Mouse (Mus musculus): ENCODE data around the gene Slco3a1. TPM values are rescaled to one million over a fixed set of nuclear protein-coding genes. Genes with fewer than 3 reads are reported as not detected.

The Slco3a1 gene
- polyA plus RNA-seq, 1 experiment from 2014 or later: 19.1 TPM

DNA sequence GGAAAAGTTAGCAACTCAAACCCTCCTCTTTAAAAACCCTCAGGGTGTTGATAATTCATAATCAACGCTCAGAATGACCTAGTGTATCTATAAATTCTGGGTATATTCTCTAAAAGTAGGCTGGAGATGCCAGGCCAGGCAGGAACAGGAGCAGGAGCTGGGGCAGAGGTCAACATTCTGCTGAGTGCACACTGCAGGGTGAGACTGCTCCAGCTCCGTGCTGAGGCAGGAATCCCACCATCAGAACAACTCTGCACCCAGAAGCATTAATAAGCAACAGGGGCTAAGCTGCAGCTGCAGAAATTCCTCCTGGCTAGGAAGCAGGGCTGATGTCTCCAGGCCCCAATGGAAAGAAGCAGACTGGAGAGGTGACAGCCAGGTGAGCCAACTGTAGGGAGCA is 182.9 kb downstream of the Slco3a1 start:
- H3K4me2 ChIP-seq: no peak overlapping the region
- H3K27ac ChIP-seq: no peak overlapping the region
- no peak for ATAC-seq (ENCODE audit: insufficient number of reproducible peaks, low FRiP score, low TSS enrichment, low read depth)
- H3K4me3 ChIP-seq: no peak overlapping the region
- no peaks in the 10 kb centered on the region for H3K36me3 ChIP-seq
- H3K9me3 ChIP-seq: no peaks in the 10 kb centered on the region
- H3K9ac ChIP-seq: no peak overlapping the region
- peaks cover 14% of the 10 kb centered on the region; the same call in 1 of the 2 replicates for H3K27me3 ChIP-seq
- 22% methylated on average over 2 of the region's 2 CpGs for WGBS
- H3K4me1 ChIP-seq: peaks cover 20% of the 10 kb centered on the region

DNA sequence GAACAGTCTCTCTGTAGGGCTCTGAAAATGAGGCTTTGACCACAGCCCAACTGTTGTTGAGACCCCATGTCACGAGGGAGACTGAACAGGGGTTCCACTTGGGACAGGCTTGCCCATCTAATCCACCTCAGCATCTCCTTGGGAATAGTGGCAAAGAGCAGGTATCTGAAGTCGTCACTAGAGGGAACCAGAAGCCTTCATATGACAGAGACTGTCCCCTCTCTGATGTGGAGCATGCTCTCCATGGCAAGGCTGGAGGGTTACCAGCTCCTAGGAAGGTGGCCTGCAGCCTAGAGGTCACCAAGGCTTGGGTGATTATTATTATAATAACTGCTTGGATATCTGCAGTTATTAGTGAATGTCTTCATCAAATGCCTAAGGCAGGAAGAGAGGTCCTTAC is 183.4 kb downstream of the Slco3a1 start:
- no peak overlapping the region for H3K4me2 ChIP-seq
- H3K4me1 ChIP-seq: peaks cover 16% of the 10 kb centered on the region
- peaks cover 14% of the 10 kb centered on the region; the same call in 1 of the 2 replicates for H3K27me3 ChIP-seq
- ATAC-seq (ENCODE audit: insufficient number of reproducible peaks, low FRiP score, low TSS enrichment, low read depth): no peak; the same call in 1 of the 2 replicates
- H3K27ac ChIP-seq: no peak overlapping the region
- WGBS: 25% methylated on average over 2 of the region's 2 CpGs
- no peaks in the 10 kb centered on the region for H3K9me3 ChIP-seq
- no peaks in the 10 kb centered on the region for H3K36me3 ChIP-seq
- no peak overlapping the region for H3K9ac ChIP-seq
- H3K4me3 ChIP-seq: no peak overlapping the region

DNA sequence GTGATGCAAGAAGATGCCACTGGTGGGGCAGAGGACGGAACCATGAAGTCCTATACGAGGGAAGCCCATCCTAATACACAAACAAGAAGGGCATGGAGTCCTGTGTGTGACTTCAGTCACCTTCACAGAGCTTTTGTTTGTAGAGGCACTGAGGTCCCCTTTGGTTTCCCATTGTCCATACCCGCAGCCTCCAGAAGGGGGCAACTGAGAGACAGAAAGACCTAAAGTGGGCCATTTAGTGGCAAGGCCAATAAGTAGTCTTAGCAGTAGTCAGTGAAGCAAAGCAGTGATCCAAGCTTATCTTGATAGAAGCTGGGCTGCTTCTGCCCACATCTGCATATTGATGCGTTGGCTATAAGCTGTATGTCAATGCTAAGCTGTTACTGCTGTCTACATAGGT is 184.9 kb downstream of the Slco3a1 start:
- Histone ChIP-seq H3K9me3 (no peaks in the 10 kb centered on the region), H3K36me3 (no peaks in the 10 kb centered on the region), H3K4me2 (no peak overlapping the region), H3K4me1 (peaks cover 11% of the 10 kb centered on the region), H3K9ac (no peak overlapping the region), H3K4me3 (no peak overlapping the region), H3K27me3 (peaks cover 14% of the 10 kb centered on the region; the same call in 1 of the 2 replicates), H3K27ac (no peak overlapping the region)
- ATAC-seq (ENCODE audit: insufficient number of reproducible peaks, low FRiP score, low TSS enrichment, low read depth): no peak
- WGBS: 64% methylated on average over 4 of the region's 4 CpGs

DNA sequence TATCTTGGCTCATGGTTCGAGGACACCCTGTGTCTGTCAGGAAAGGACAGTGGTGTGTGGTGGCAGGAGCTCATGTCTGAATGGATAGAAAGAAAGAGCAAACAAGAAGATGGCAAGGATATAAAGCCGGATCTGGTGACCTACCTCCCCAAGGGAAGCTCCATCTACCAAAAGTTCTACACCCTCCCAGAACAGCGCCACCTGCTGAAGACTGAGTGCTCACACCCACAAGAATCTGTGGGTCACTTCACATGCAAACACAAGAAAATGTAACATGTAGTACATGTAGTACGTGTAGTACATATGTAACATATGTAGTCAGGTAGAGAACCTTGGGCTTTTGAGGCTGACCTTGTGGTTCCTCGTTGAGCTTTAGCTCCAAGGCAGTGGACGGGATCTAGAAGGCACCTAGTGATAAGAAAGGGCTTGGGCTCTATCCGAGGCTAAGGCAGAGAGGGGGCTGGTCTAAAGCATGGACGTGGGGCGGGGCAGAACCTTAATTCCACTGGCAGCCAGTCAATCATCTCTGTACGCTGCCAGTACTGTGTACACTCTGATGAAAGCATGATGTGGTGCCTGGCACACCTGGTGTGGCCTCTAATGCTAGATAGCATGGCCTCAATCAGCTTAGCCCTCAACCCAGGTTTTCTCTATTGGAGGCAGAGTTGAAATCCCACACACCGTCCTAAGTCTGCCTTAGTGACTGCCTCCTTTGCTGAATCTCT is 186.2 kb downstream of the Slco3a1 start:
- H3K9ac ChIP-seq: no peak overlapping the region
- no peaks in the 10 kb centered on the region for H3K36me3 ChIP-seq
- no peak for ATAC-seq (ENCODE audit: insufficient number of reproducible peaks, low FRiP score, low TSS enrichment, low read depth)
- H3K4me3 ChIP-seq: no peak overlapping the region
- H3K4me1 ChIP-seq: peaks cover 11% of the 10 kb centered on the region
- WGBS: 83% methylated on average over 11 of the region's 11 CpGs
- H3K9me3 ChIP-seq: no peaks in the 10 kb centered on the region
- H3K27ac ChIP-seq: no peak overlapping the region
- H3K27me3 ChIP-seq: peaks cover 14% of the 10 kb centered on the region; the same call in 1 of the 2 replicates
- no peak overlapping the region for H3K4me2 ChIP-seq

DNA sequence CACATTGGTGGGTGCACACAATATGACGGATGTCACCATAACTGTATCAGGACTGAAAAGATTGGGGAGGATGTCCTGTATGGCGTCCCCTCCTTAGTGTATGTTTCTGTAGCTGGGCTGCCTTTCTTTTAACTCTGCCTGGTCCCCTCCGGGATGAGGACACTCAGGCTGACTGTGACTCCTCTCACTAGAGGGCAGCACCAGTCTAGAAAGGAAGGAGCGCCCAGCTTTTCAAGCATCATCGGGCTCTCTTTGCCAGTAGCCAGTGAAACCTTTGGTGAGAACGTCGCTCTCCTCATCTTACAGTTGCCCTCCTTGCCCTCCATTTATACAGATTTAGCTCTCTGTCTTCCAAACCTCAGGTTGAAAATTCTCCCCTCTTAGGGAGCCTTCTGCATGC is 187.2 kb downstream of the Slco3a1 start:
- Histone ChIP-seq H3K9ac (no peak overlapping the region), H3K27me3 (peaks cover 14% of the 10 kb centered on the region; the same call in 1 of the 2 replicates), H3K27ac (no peak overlapping the region), H3K9me3 (no peaks in the 10 kb centered on the region), H3K4me3 (no peak overlapping the region), H3K4me1 (peaks cover 11% of the 10 kb centered on the region), H3K4me2 (no peak overlapping the region), H3K36me3 (no peaks in the 10 kb centered on the region)
- WGBS: 30% methylated on average over 7 of the region's 7 CpGs
- ATAC-seq (ENCODE audit: insufficient number of reproducible peaks, low FRiP score, low TSS enrichment, low read depth): no peak

DNA sequence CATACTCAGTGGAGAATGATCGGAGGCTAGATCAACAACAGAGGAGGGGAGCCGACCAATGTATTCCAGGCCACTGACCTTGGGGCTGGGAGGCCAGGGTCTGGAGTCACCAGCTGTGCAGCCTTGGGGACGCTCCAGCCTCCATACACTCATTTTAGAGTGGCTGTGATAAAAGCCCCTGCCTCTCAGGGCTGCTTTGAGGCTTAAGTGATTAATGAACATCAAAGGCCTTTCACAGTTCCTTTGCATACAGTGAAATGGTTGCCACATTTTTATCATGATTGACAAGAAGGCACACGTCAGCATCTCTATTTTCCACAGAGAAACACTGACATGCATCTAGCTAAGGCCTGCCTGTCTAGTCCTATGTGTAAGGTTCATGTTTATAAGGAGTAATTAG is 189.0 kb downstream of the Slco3a1 start:
- no peak overlapping the region for H3K4me3 ChIP-seq

DNA sequence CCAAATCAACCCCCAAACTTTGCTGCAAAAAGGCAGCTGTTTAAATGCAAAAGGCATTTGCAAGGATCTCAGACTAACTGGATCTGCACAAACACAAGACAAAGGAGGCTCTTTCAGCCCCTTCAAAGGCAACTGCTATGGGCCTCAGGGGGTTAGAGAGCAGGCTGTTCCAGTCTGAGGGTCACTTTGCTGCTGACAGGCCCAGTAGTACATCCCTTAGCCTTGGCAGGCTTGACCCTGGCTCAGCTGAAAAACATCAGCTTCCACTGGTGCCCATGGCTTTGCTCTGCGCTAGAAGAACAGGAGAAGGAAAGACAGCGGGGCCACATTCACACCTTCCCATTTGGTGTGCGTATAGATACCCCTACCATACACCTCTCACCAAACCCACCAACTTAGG is 189.6 kb downstream of the Slco3a1 start:
- no peak for ATAC-seq (ENCODE audit: insufficient number of reproducible peaks, low FRiP score, low TSS enrichment, low read depth)

More for the DNA sequence above, 189.0 kb downstream of the Slco3a1 start:
- no peaks in the 10 kb centered on the region for H3K36me3 ChIP-seq
- H3K27me3 ChIP-seq: peaks cover 11% of the 10 kb centered on the region; the same call in 1 of the 2 replicates
- 38% methylated on average over 4 of the region's 4 CpGs for WGBS
- H3K4me1 ChIP-seq: no peaks in the 10 kb centered on the region
- no peak overlapping the region for H3K27ac ChIP-seq
- H3K9me3 ChIP-seq: no peaks in the 10 kb centered on the region
- ATAC-seq (ENCODE audit: insufficient number of reproducible peaks, low FRiP score, low TSS enrichment, low read depth): no peak
- H3K9ac ChIP-seq: no peak overlapping the region
- H3K4me2 ChIP-seq: no peak overlapping the region

DNA sequence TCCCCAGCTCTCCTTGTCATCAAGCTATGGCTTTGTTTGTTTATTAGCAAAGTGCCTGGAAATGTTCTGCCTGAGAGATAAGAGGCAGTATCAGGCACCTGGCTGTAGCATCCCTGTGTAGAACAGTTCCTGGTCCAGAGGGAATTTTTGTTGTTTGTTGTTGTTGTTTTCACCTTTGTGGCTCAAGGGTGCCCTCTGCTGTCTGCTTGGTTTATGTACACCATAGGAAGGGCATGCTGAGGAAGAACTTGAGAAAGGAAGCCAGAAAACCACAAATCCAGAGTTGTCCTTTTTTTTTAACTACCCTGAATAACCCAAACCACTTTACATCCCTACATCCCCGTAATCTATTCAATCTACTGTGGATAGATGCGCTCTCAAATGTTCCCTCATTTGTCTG is 191.1 kb downstream of the Slco3a1 start:
- Histone ChIP-seq H3K36me3 (no peaks in the 10 kb centered on the region), H3K4me3 (no peak overlapping the region), H3K4me1 (no peaks in the 10 kb centered on the region), H3K27me3 (no peaks in the 10 kb centered on the region), H3K27ac (no peak overlapping the region), H3K9me3 (no peaks in the 10 kb centered on the region), H3K4me2 (no peak overlapping the region), H3K9ac (no peak overlapping the region)
- WGBS: 66% methylated on average over 2 of the region's 2 CpGs
- ATAC-seq (ENCODE audit: insufficient number of reproducible peaks, low FRiP score, low TSS enrichment, low read depth): no peak

More for the DNA sequence above, 189.6 kb downstream of the Slco3a1 start:
- Histone ChIP-seq H3K9ac (no peak overlapping the region), H3K36me3 (no peaks in the 10 kb centered on the region), H3K27ac (no peak overlapping the region), H3K4me1 (no peaks in the 10 kb centered on the region), H3K9me3 (no peaks in the 10 kb centered on the region), H3K27me3 (peaks cover 7% of the 10 kb centered on the region; the same call in 1 of the 2 replicates), H3K4me2 (no peak overlapping the region), H3K4me3 (no peak overlapping the region)
- WGBS: 93% methylated on average over 3 of the region's 3 CpGs

DNA sequence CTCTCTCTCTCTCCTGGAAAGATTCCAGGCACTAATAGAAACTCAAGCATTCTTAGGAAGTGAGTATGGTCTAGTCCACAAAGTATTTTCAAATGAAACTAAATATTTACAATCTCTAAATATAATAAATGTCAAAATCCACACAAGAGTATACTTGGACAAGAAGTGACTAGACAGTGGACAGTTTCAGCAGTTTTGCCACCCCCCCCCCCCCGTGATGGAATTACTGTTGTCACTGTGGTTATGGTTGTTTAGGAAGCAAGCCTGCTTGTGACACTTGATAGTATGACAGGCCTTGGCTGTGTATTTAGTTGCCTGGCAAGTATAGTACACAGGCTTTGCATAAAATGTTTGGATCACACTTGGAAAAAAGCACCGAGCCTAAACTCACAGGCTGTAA is 192.9 kb downstream of the Slco3a1 start:
- 67% methylated on average over 2 of the region's 2 CpGs for WGBS
- H3K4me1 ChIP-seq: no peaks in the 10 kb centered on the region

DNA sequence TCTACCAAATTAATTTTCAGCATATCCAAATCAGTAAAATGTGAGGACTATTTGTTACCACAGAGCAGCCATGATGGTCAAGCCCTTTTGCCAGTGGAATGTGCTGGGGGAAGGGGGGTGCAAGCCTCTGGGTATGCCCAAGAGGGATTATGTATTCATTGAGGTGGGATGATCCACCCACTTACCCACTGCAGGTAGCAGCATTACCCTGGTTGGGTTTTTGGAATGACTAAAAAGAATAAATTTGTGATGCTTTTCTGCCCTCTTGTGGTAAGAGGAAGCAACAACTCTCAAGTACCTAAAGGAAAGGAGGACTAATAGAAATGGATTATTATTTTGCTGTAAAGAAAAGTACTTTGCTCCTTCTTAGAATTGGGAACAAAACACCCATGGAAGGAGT is 197.6 kb downstream of the Slco3a1 start:
- H3K4me2 ChIP-seq: no peak overlapping the region
- H3K4me1 ChIP-seq: peaks cover 14% of the 10 kb centered on the region
- H3K4me3 ChIP-seq: no peak overlapping the region
- H3K27ac ChIP-seq: no peak overlapping the region
- no peak overlapping the region for H3K9ac ChIP-seq
- H3K27me3 ChIP-seq: no peaks in the 10 kb centered on the region
- no peaks in the 10 kb centered on the region for H3K36me3 ChIP-seq
- no peak for ATAC-seq (ENCODE audit: insufficient number of reproducible peaks, low FRiP score, low TSS enrichment, low read depth)
- no peaks in the 10 kb centered on the region for H3K9me3 ChIP-seq

More for the DNA sequence above, 192.9 kb downstream of the Slco3a1 start:
- Histone ChIP-seq H3K27ac (no peak overlapping the region), H3K4me2 (no peak overlapping the region), H3K9me3 (no peaks in the 10 kb centered on the region), H3K4me3 (no peak overlapping the region), H3K27me3 (no peaks in the 10 kb centered on the region), H3K36me3 (no peaks in the 10 kb centered on the region), H3K9ac (no peak overlapping the region)
- ATAC-seq (ENCODE audit: insufficient number of reproducible peaks, low FRiP score, low TSS enrichment, low read depth): no peak

DNA sequence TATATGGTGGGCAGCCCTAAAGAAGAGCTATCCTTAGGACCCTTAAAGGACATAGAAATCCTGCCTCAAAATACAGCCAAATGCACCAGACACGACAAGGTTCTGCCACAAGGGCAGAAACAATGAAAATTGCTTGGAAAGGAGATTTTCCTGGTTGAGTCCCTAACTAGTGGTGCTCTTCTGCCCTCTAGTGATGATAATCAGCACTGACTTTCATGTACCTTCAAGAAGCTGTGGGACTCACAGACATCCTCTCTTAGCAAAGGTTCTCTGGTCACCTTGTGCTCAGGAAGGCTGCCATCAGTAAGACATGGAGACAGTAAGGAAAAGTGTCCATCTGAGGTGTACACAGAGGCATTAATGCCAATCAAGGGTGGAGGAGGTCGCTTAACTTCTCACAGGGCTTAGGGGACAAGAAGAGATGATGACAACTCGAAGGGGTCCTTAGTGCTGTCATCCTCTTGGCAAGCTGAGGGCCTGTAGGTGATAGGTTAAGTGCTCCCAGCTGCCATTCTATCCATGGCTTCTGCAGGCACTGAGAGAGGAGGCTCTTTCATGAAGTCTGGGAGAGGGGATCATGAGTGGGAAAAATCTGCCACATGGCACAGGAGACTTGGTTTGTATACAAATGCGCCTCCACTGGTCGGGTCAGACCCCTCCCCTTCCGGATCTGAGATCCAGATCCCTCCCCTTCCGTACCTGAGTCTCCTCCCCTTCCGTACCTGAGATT is 199.9 kb downstream of the Slco3a1 start:
- no peaks in the 10 kb centered on the region for H3K27me3 ChIP-seq
- 50% methylated on average over 8 of the region's 8 CpGs for WGBS
- H3K4me1 ChIP-seq: peaks cover 14% of the 10 kb centered on the region
- H3K36me3 ChIP-seq: no peaks in the 10 kb centered on the region
- ATAC-seq (ENCODE audit: insufficient number of reproducible peaks, low FRiP score, low TSS enrichment, low read depth): no peak
- no peaks in the 10 kb centered on the region for H3K9me3 ChIP-seq
- H3K4me3 ChIP-seq: no peak overlapping the region
- no peak overlapping the region for H3K9ac ChIP-seq
- no peak overlapping the region for H3K27ac ChIP-seq
- H3K4me2 ChIP-seq: no peak overlapping the region

DNA sequence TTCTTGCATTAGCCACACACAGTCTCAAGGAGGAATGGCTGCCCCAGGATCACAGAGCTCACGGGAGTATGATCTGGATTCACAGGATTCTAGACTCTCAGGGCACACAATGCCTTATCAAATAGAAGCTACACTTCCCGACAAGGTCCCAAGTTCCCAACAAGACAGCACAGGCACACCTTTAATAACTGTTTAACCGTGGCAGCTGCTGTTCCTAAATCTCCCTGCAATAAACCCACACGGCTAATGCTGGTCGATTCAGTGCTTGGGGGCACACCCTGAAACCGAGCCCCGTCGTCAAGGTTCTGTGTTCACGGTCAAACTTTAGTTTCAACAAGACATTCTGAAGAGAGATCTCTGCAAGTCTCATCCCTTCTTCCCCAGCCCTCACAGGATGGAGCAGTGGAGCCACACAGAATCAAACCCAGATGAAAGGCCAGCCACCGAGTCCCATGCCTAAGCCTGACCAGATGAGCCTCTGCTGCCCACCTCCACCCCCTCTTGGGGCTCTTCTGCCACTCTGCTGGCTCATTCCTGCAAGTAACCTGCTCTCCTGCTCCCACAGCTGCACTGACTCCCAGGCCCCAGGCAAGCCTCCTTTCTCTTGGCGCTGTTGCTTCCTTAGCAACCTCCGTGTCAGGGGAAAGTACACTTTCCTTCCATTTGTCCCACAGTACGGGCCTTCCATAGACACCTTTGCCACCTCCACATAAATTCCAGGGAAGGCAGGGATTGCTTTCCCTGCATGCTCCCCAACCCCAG is 200.7 kb downstream of the Slco3a1 start:
- H3K4me2 ChIP-seq: no peak overlapping the region
- H3K4me3 ChIP-seq: no peak overlapping the region
- H3K36me3 ChIP-seq: no peaks in the 10 kb centered on the region
- no peaks in the 10 kb centered on the region for H3K27me3 ChIP-seq
- H3K27ac ChIP-seq: no peak overlapping the region
- ATAC-seq (ENCODE audit: insufficient number of reproducible peaks, low FRiP score, low TSS enrichment, low read depth): no peak
- no peaks in the 10 kb centered on the region for H3K9me3 ChIP-seq
- WGBS: 21% methylated on average over 13 of the region's 13 CpGs
- no peak overlapping the region for H3K9ac ChIP-seq
- peaks cover 14% of the 10 kb centered on the region for H3K4me1 ChIP-seq
